In genomic region chr11:69876186-69876585, GRCm38 (mm10) we compare ENCODE assay signal across 9 mouse cellular contexts. TPM values are rescaled to one million over a fixed set of nuclear protein-coding genes. Genes with fewer than 3 reads are reported as not detected.
A peak's percentile ranks its signal among the peaks of the same experiment; 100 is the strongest.
DNase-seq lines count a peak whose midpoint lies in the region; ATAC-seq and TF ChIP-seq lines count a peak whose summit lies in the region.
"Had no signal": no experiment of that assay in that cellular context is flagged by ENCODE, and none has a peak within 500 bp of the region (broad histone marks: within the 10 kb centered on the region; RNA-seq: fewer than 3 reads in every experiment).

No protein-coding gene starts in this region.

- no peak for DNase-seq in testis, postnatal 14 days (ENCODE audit: low spot score)
- DNase-seq in layer of hippocampus, postnatal 14 days (ENCODE audit: low spot score in 2 of 2), result peak; percentile 51 to 63
- no peak for DNase-seq in stomach, postnatal 0 days (ENCODE audit: low spot score)
- DNase-seq in frontal cortex, postnatal 10 days (ENCODE audit: low spot score in 2 of 2), result no peak
- no peak for DNase-seq in urinary bladder, postnatal 14 days (ENCODE audit: low spot score)
- no peak for DNase-seq in hindbrain, embryonic 11.5 days (ENCODE audit: low spot score)

- no peak for TF ChIP-seq CTCF in testis, adult 2 months (IDR thresholded peaks at IDR 0.05; ENCODE audit: control insufficient read depth, insufficient read depth, insufficient replicate concordance, low read depth, low read length)
- TF ChIP-seq CTCF in stomach, postnatal 0 days (IDR thresholded peaks at IDR 0.05; ENCODE audit: low read depth), result no peak; the same call in 1 of the 2 replicates

- H3K9ac ChIP-seq in heart, embryonic 13.5 days, result peak overlapping the region; percentile 48; the same call in 1 of the 2 replicates
- no peak overlapping the region for H3K9ac ChIP-seq in stomach, postnatal 0 days (ENCODE audit: low read length)
- H3K9ac ChIP-seq in hindbrain, embryonic 11.5 days (ENCODE audit: low read depth, low read length), result no peak overlapping the region

- H3K27me3 ChIP-seq in testis, adult 2 months (ENCODE audit: control insufficient read depth, insufficient read depth, low read length), result no peaks in the 10 kb centered on the region
- no peaks in the 10 kb centered on the region for H3K27me3 ChIP-seq in heart, embryonic 13.5 days (replicated peaks)
- no peaks in the 10 kb centered on the region for H3K27me3 ChIP-seq in stomach, postnatal 0 days (ENCODE audit: control insufficient read depth, insufficient read depth, low read length)
- no peaks in the 10 kb centered on the region for H3K27me3 ChIP-seq in hindbrain, embryonic 11.5 days (ENCODE audit: control insufficient read depth, insufficient read depth, low read length)

- H3K9me3 ChIP-seq in heart, embryonic 13.5 days, result no peaks in the 10 kb centered on the region
- H3K9me3 ChIP-seq in stomach, postnatal 0 days (ENCODE audit: control insufficient read depth, low read length), result no peaks in the 10 kb centered on the region
- no peaks in the 10 kb centered on the region for H3K9me3 ChIP-seq in hindbrain, embryonic 11.5 days (ENCODE audit: control insufficient read depth, low read length)

- no peak overlapping the region for H3K4me2 ChIP-seq in heart, embryonic 13.5 days
- H3K4me2 ChIP-seq in stomach, postnatal 0 days (replicated peaks; ENCODE audit: low read depth), result no peak overlapping the region
- no peak overlapping the region for H3K4me2 ChIP-seq in hindbrain, embryonic 11.5 days (replicated peaks; ENCODE audit: low read depth, low read length)

- no peak for TF ChIP-seq POLR2A in testis, adult 2 months (IDR thresholded peaks at IDR 0.05; ENCODE audit: control insufficient read depth, low read depth, low read length)

- no peak overlapping the region for H3K27ac ChIP-seq in testis, adult 2 months (ENCODE audit: control insufficient read depth, insufficient read depth, low read depth, low read length)
- peak overlapping the region; percentile 74 for H3K27ac ChIP-seq in heart, embryonic 13.5 days (replicated peaks)
- H3K27ac ChIP-seq in stomach, postnatal 0 days (replicated peaks), result peak overlapping the region; percentile 63
- no peak overlapping the region for H3K27ac ChIP-seq in hindbrain, embryonic 11.5 days (ENCODE audit: low read depth, low read length)

- H3K36me3 ChIP-seq in testis, adult 2 months (ENCODE audit: control insufficient read depth, insufficient read depth, low read length), result no peaks in the 10 kb centered on the region
- H3K36me3 ChIP-seq in heart, embryonic 13.5 days, result no peaks in the 10 kb centered on the region
- H3K36me3 ChIP-seq in stomach, postnatal 0 days (ENCODE audit: control insufficient read depth, insufficient read depth, low read length), result no peaks in the 10 kb centered on the region
- H3K36me3 ChIP-seq in hindbrain, embryonic 11.5 days (ENCODE audit: control insufficient read depth, insufficient read depth, low read length), result no peaks in the 10 kb centered on the region

- WGBS in heart, embryonic 13.5 days, result 40% methylated on average over 7 of the region's 7 CpGs
- WGBS in stomach, postnatal 0 days, result 35% methylated on average over 7 of the region's 7 CpGs
- WGBS in hindbrain, embryonic 11.5 days, result 71% methylated on average over 7 of the region's 7 CpGs

- ATAC-seq in heart, embryonic 13.5 days (ENCODE audit: extremely low read depth, insufficient number of reproducible peaks, low FRiP score, low TSS enrichment), result no peak
- ATAC-seq in stomach, postnatal 0 days (ENCODE audit: low FRiP score, low TSS enrichment), result no peak
- no peak for ATAC-seq in hindbrain, embryonic 11.5 days (ENCODE audit: low FRiP score)

- H3K4me1 ChIP-seq in testis, adult 2 months (ENCODE audit: control insufficient read depth, insufficient read depth, low read length), result peaks cover 26% of the 10 kb centered on the region
- peaks cover 41% of the 10 kb centered on the region for H3K4me1 ChIP-seq in heart, embryonic 13.5 days
- H3K4me1 ChIP-seq in stomach, postnatal 0 days (replicated peaks; ENCODE audit: control insufficient read depth, insufficient read depth), result peaks cover 11% of the 10 kb centered on the region
- H3K4me1 ChIP-seq in hindbrain, embryonic 11.5 days (replicated peaks; ENCODE audit: control insufficient read depth, insufficient read depth, low read length), result no peaks in the 10 kb centered on the region; the same call in none of the 2 replicates

- peak overlapping the region; percentile 81 for H3K4me3 ChIP-seq in testis, adult 2 months (ENCODE audit: control insufficient read depth, low read depth, low read length)
- H3K4me3 ChIP-seq in heart, embryonic 13.5 days, result no peak overlapping the region
- no peak overlapping the region for H3K4me3 ChIP-seq in stomach, postnatal 0 days (ENCODE audit: low read depth, low read length)
- no peak overlapping the region for H3K4me3 ChIP-seq in hindbrain, embryonic 11.5 days (ENCODE audit: low read depth, low read length)

- no peak for TF ChIP-seq EP300 in stomach, postnatal 0 days (optimal IDR thresholded peaks at IDR 0.05)

RNA-seq across cellular contexts. Expression of gene Tmem95, which starts 1.6 kb away (rescaled TPM):
- 20.8 and 27.5 TPM in 2 replicates for polyA plus RNA-seq in testis, adult 2 months (2012; rRNA removed)
- not detected in 2 replicates for polyA plus RNA-seq in heart, embryonic 13.5 days (2015; fragmentation: Nextera tagmentation; extraction: Ambion mirVana)
- total RNA-seq in layer of hippocampus, postnatal 14 days (2021), result not detected
- polyA plus RNA-seq in stomach, postnatal 0 days (2015; fragmentation: Nextera tagmentation; extraction: Ambion mirVana), result 0.25 and 0.54 TPM in 2 replicates
- polyA plus RNA-seq in hindbrain, embryonic 11.5 days (2014; fragmentation: Nextera tagmentation; extraction: Ambion mirVana), result not detected in 2 replicates
- total RNA-seq: left cerebral cortex, adult 18-20 months had no signal

RNA-seq across cellular contexts. Expression of gene Kctd11, which starts 5.0 kb away (rescaled TPM):
- 0.47 and 0.69 TPM in 2 replicates for polyA plus RNA-seq in testis, adult 2 months (2012; rRNA removed)
- polyA plus RNA-seq in heart, embryonic 13.5 days (2015; fragmentation: Nextera tagmentation; extraction: Ambion mirVana), result 3.9 TPM in 2 replicates
- 1 to 10 TPM; 1.1 to 1.2 TPM for total RNA-seq in layer of hippocampus, postnatal 14 days (2021)
- 15.9 and 18.1 TPM in 2 replicates for polyA plus RNA-seq in stomach, postnatal 0 days (2015; fragmentation: Nextera tagmentation; extraction: Ambion mirVana)
- polyA plus RNA-seq in hindbrain, embryonic 11.5 days (2014; fragmentation: Nextera tagmentation; extraction: Ambion mirVana), result 2.3 and 2.4 TPM in 2 replicates

RNA-seq across cellular contexts. Expression of gene Tnk1, which starts 17.7 kb away (rescaled TPM):
- polyA plus RNA-seq in testis, adult 2 months (2012; rRNA removed), result 1.6 and 1.9 TPM in 2 replicates
- polyA plus RNA-seq in heart, embryonic 13.5 days (2015; fragmentation: Nextera tagmentation; extraction: Ambion mirVana), result 0.38 and 0.56 TPM in 2 replicates
- total RNA-seq in layer of hippocampus, postnatal 14 days (2021), result not detected
- polyA plus RNA-seq in stomach, postnatal 0 days (2015; fragmentation: Nextera tagmentation; extraction: Ambion mirVana), result 12.3 TPM in 2 replicates
- 0.52 TPM in 1 of 2 replicates, not detected in the other for polyA plus RNA-seq in hindbrain, embryonic 11.5 days (2014; fragmentation: Nextera tagmentation; extraction: Ambion mirVana)

RNA-seq across cellular contexts. Expression of gene Acap1, which starts 19.2 kb away (rescaled TPM):
- 4.0 and 4.9 TPM in 2 replicates for polyA plus RNA-seq in testis, adult 2 months (2012; rRNA removed)
- polyA plus RNA-seq in heart, embryonic 13.5 days (2015; fragmentation: Nextera tagmentation; extraction: Ambion mirVana), result 7.0 and 8.2 TPM in 2 replicates
- under 1 TPM in 1 of 2 experiments, not detected in 1; 0.30 TPM for total RNA-seq in layer of hippocampus, postnatal 14 days (2021)
- 0.70 and 0.71 TPM in 2 replicates for polyA plus RNA-seq in stomach, postnatal 0 days (2015; fragmentation: Nextera tagmentation; extraction: Ambion mirVana)
- 0.45 and 1.4 TPM in 2 replicates for polyA plus RNA-seq in hindbrain, embryonic 11.5 days (2014; fragmentation: Nextera tagmentation; extraction: Ambion mirVana)

RNA-seq across cellular contexts. Expression of gene 2810408A11Rik, which starts 24.6 kb away (rescaled TPM):
- 124 and 125 TPM in 2 replicates for polyA plus RNA-seq in testis, adult 2 months (2012; rRNA removed)
- 4.0 and 4.1 TPM in 2 replicates for polyA plus RNA-seq in heart, embryonic 13.5 days (2015; fragmentation: Nextera tagmentation; extraction: Ambion mirVana)
- total RNA-seq in layer of hippocampus, postnatal 14 days (2021), result 1 to 10 TPM; 1.5 to 2.1 TPM
- polyA plus RNA-seq in stomach, postnatal 0 days (2015; fragmentation: Nextera tagmentation; extraction: Ambion mirVana), result 5.6 and 5.9 TPM in 2 replicates
- 14.5 and 14.7 TPM in 2 replicates for polyA plus RNA-seq in hindbrain, embryonic 11.5 days (2014; fragmentation: Nextera tagmentation; extraction: Ambion mirVana)

Comparison
In these comparisons a context has a peak if more than half of its experiments do, and no peak if none do; other contexts are left out.
1. H3K27ac ChIP-seq: peak in heart, embryonic 13.5 days (single experiment) and stomach, postnatal 0 days (single experiment); none in testis, adult 2 months (single experiment) and hindbrain, embryonic 11.5 days (single experiment).
2. DNase-seq: peak in layer of hippocampus, postnatal 14 days (2 of 2); none in testis, postnatal 14 days (single experiment), stomach, postnatal 0 days (single experiment), frontal cortex, postnatal 10 days (0 of 2), urinary bladder, postnatal 14 days (single experiment) and hindbrain, embryonic 11.5 days (single experiment).
3. RNA of gene Tmem95, which starts 1.6 kb away (polyA plus RNA-seq): 20.8 to 27.5 TPM in testis, adult 2 months; 0.25 to 0.54 TPM in stomach, postnatal 0 days, not detected in hindbrain, embryonic 11.5 days and not detected in heart, embryonic 13.5 days; every median in the first group is over 10 times any median in the second.